Mouse (Mus musculus) forebrain, embryonic 15.5 days (tissue): ENCODE results near the gene Ccnd2. TPM values are rescaled to one million over a fixed set of nuclear protein-coding genes. Genes with fewer than 3 reads are reported as not detected.

ENCODE experiments used
- ATAC-seq: fragments of 200-750 bp; cut with Nextera tagmentation; replicated peaks from 2 replicates; pipeline ENCODE4 v1.8.0; 2017; ENCODE audit warnings: mild to moderate bottlenecking, moderate TSS enrichment, moderate library complexity
- H3K27ac ChIP-seq: fragments of 300-500 bp; sonication (generic); replicated peaks from 2 replicates; pipeline ENCODE4 v1.5.1; 2015; ENCODE audit warnings: mild to moderate bottlenecking, inconsistent platforms
- H3K27me3 ChIP-seq: fragments of 300-500 bp; sonication (generic); 2 replicates; pipeline ENCODE4 v1.6.1; 2015; ENCODE audit warnings: inconsistent platforms
- H3K36me3 ChIP-seq: fragments of 300-500 bp; sonication (generic); 2 replicates; pipeline ENCODE4 v1.6.1; 2015; ENCODE audit warnings: mild to moderate bottlenecking, inconsistent platforms
- H3K4me1 ChIP-seq: fragments of 300-500 bp; sonication (generic); 2 replicates; pipeline ENCODE4 v1.6.1; 2015; ENCODE audit warnings: inconsistent platforms
- H3K4me2 ChIP-seq: fragments of 300-500 bp; sonication (generic); replicated peaks from 2 replicates; pipeline ENCODE4 v1.6.1; 2015; ENCODE audit warnings: mild to moderate bottlenecking, inconsistent platforms
- H3K4me3 ChIP-seq: fragments of 300-500 bp; sonication (generic); 2 replicates; pipeline ENCODE4 v1.5.1; 2015; ENCODE audit warnings: mild to moderate bottlenecking, inconsistent platforms
- H3K9ac ChIP-seq: fragments of 300-500 bp; sonication (generic); replicated peaks from 2 replicates; pipeline ENCODE4 v1.6.1; 2015; ENCODE audit warnings: mild to moderate bottlenecking, inconsistent platforms
- H3K9me3 ChIP-seq: fragments of 300-500 bp; sonication (generic); 2 replicates; pipeline ENCODE4 v1.6.1; 2016; ENCODE audit warnings: inconsistent platforms
- WGBS: fragments of 180-500 bp; shearing (Covaris S2); methylation state at CpG from one replicate; pipeline ENCODE4 v1.1.7; 2015; ENCODE audit warnings: mixed read lengths; 5-methylcytosine and 5-hydroxymethylcytosine counted together
- polyA plus RNA-seq: library from polyadenylated mRNA; unstranded; fragments of >200 nt; fragmentation: Nextera tagmentation; extraction: Ambion mirVana; gene quantifications from 2 replicates; pipeline ENCODE4 v1.2.1, GENCODE M21; 2015

Ccnd2 gene
- polyA plus RNA-seq, 1 experiment from 2014 or later: 1,282 TPM

GRCm38 (mm10) chr6:127122996-127123395 lies 29.0 kb downstream of the Ccnd2 start:
- no peaks in the 10 kb centered on the region for H3K27me3 ChIP-seq
- H3K9ac ChIP-seq: no peak overlapping the region
- H3K36me3 ChIP-seq: peaks cover 12% of the 10 kb centered on the region
- H3K4me3 ChIP-seq: no peak overlapping the region
- H3K4me1 ChIP-seq: no peaks in the 10 kb centered on the region
- H3K9me3 ChIP-seq: no peaks in the 10 kb centered on the region
- ATAC-seq: no peak
- H3K4me2 ChIP-seq: no peak overlapping the region
- WGBS: 92% methylated on average over 5 of the region's 5 CpGs
- H3K27ac ChIP-seq: no peak overlapping the region

DNA sequence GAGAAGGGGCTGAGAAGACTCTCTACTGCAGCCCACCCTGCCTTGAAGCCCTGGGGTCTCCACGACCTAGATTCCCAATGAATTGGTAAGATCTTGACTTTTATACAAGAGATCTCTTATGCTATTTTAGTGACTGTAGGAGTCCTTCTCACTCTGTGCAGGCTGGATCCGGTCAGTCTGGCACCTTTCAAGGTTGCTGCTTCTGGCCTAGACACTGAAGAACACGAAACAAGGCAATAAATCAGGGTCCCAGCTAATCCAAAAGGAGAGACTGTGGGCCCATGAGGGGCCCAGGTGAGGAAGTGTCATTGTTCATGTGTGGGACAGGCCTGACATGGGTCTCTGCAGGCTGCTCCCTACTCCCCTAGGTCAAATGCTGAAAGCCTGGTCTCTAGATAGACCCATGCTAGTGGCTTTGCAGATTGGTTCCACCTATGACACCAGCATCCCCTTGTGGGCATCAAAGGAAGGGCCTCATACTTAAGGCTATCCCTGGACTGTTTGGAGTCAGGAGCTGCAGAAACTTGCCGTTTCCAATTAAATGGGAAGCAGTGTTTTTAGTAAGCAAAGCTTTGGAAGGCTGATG lies 29.7 kb downstream of the Ccnd2 start:
- H3K9ac ChIP-seq: no peak overlapping the region
- H3K4me1 ChIP-seq: no peaks in the 10 kb centered on the region
- no peaks in the 10 kb centered on the region for H3K9me3 ChIP-seq
- no peak overlapping the region for H3K27ac ChIP-seq
- 79% methylated on average over 4 of the region's 4 CpGs for WGBS
- no peaks in the 10 kb centered on the region for H3K27me3 ChIP-seq
- no peak overlapping the region for H3K4me2 ChIP-seq
- H3K36me3 ChIP-seq: peaks cover 7% of the 10 kb centered on the region; the same call in 1 of the 2 replicates
- no peak overlapping the region for H3K4me3 ChIP-seq
- no peak for ATAC-seq

DNA sequence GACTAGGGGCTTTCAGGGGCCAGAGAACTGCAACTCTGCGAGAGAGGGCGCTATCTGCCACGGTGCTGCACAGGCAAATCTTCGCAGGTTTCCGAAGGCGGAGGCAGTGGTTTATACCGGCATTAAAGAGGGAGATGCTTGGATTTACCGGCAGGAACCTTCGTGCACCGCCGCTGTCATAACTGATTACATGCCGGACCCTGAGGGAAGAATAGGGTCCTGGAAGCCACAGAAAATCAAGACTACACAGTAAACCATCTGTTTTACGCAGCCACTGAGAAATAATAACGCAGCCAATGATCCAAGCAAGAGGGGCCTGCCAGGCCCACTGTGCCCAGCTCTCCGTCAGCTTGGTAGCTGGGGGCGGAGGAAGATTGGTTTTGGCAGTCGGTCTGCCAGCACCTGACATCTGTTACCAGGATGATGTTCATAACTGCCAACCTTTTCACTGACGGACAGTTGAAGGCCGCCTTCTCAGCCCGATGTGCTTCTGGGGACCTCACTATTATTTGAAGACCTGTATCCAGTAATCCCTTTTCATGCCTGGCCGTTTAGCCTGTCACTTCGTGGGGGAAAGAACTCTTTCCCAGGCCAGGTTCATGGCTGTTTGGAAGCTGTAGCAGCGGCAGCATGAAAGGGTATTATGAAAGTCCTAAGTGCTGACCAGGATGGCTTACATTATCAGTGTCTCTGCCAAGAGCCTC lies 37.1 kb downstream of the Ccnd2 start:
- WGBS: 57% methylated on average over 23 of the region's 23 CpGs
- 0 out of 2 replicates have a peak, but pooled peaks have one; percentile 35 for ATAC-seq
- Histone ChIP-seq H3K27me3 (no peaks in the 10 kb centered on the region), H3K4me2 (no peak overlapping the region), H3K4me1 (peaks cover 8% of the 10 kb centered on the region), H3K9ac (no peak overlapping the region), H3K27ac (peak overlapping the region; percentile 35), H3K36me3 (no peaks in the 10 kb centered on the region), H3K9me3 (no peaks in the 10 kb centered on the region), H3K4me3 (no peak overlapping the region)

GRCm38 (mm10) chr6:127109402-127109930 lies 42.5 kb downstream of the Ccnd2 start, which contains the start of gene Tigar:
Tigar (minus strand) TSS chr6:127109557.
- Histone ChIP-seq H3K27ac (peak within 1 kb of the TSS; percentile 38), H3K4me3 (peak within 1 kb of the TSS; percentile 61), H3K9ac (peak within 1 kb of the TSS; percentile 48), H3K4me2 (peak within 1 kb of the TSS; percentile 85), H3K27me3 (no peaks in the 10 kb centered on the region), H3K36me3 (no peaks in the 10 kb centered on the region), H3K9me3 (no peaks in the 10 kb centered on the region), H3K4me1 (peaks cover 20% of the 10 kb centered on the region)
- under 1% methylated on average over 37 of the region's 37 CpGs for whole genome bisulfite sequencing
- ATAC-seq: peak; percentile 99

DNA sequence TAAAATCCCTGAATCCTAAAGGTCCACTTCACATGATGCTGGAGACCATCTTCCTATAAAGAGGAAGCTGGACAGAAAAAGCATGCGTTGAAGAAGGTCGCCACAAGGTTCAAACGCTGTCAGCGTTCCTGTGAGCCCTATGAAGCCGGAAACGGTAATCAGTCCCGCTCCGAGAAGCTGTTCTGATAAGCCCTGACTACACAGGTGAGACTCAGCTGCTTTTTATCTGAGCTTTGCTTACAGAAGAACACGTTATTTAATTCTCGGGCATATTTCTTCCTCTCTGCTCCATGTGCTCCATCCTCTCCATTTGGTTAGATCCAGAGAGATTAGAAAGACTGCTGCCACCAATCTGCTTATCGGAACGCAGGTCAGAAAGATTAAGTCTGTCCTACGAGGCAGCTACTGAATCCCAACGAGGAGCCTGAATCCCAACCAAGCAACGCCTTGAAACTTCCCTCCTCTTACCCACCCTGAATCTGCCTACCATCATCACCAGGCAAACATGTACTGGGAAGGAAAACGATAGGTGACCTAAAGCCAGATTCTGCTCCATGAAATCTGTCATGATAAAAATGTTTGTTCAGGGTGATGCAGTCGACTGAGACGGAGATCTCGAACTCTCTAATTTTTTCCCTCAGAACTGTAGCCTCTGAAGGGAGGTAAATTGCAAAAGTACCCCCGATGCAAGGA lies 43.5 kb downstream of the Ccnd2 start:
- Histone ChIP-seq H3K9me3 (no peaks in the 10 kb centered on the region), H3K36me3 (no peaks in the 10 kb centered on the region), H3K9ac (peak overlapping the region; percentile 48), H3K4me3 (peak overlapping the region; percentile 61), H3K4me2 (peak overlapping the region; percentile 85), H3K4me1 (peaks cover 19% of the 10 kb centered on the region), H3K27ac (no peak overlapping the region), H3K27me3 (no peaks in the 10 kb centered on the region)
- WGBS: 43% methylated on average over 20 of the region's 20 CpGs
- ATAC-seq: no peak

DNA sequence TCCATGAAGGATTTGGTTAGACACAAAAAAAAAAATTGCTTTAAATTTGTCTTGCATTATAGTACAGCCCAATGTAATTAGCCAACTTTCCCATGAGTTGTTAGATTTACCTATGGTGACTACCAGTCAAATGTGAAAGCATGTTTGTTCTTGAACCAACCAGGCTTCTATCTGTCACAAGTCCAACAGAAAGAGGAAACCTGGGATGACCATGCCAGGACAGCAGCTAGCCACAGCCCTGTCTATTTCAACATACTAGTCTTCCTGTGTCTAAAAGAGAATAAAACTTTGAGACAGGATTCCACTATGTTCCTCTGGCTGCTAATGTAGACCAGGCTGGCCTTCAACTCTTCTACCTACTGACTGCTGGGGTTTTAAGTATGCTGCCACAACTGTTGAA lies 44.6 kb downstream of the Ccnd2 start:
- Histone ChIP-seq H3K4me3 (no peak overlapping the region), H3K36me3 (peaks cover 4% of the 10 kb centered on the region; the same call in 1 of the 2 replicates), H3K4me2 (no peak overlapping the region), H3K27ac (no peak overlapping the region), H3K27me3 (no peaks in the 10 kb centered on the region), H3K9me3 (no peaks in the 10 kb centered on the region), H3K9ac (no peak overlapping the region), H3K4me1 (peaks cover 19% of the 10 kb centered on the region)
- ATAC-seq: no peak

GRCm38 (mm10) chr6:127106726-127107125 lies 45.3 kb downstream of the Ccnd2 start:
- WGBS: 53% methylated on average over 5 of the region's 5 CpGs
- H3K9me3 ChIP-seq: no peaks in the 10 kb centered on the region
- H3K9ac ChIP-seq: no peak overlapping the region
- H3K27ac ChIP-seq: no peak overlapping the region
- no peaks in the 10 kb centered on the region for H3K27me3 ChIP-seq
- H3K4me2 ChIP-seq: no peak overlapping the region
- no peak for ATAC-seq
- H3K4me1 ChIP-seq: peaks cover 19% of the 10 kb centered on the region
- no peak overlapping the region for H3K4me3 ChIP-seq
- peaks cover 6% of the 10 kb centered on the region; the same call in 1 of the 2 replicates for H3K36me3 ChIP-seq

GRCm38 (mm10) chr6:127106189-127106588 lies 45.8 kb downstream of the Ccnd2 start:
- H3K9me3 ChIP-seq: no peaks in the 10 kb centered on the region
- H3K27me3 ChIP-seq: no peaks in the 10 kb centered on the region
- H3K4me3 ChIP-seq: no peak overlapping the region
- no peak overlapping the region for H3K27ac ChIP-seq
- H3K4me1 ChIP-seq: peaks cover 19% of the 10 kb centered on the region
- H3K36me3 ChIP-seq: peaks cover 10% of the 10 kb centered on the region
- 90% methylated on average over 5 of the region's 5 CpGs for WGBS
- ATAC-seq: no peak
- no peak overlapping the region for H3K9ac ChIP-seq
- H3K4me2 ChIP-seq: no peak overlapping the region

DNA sequence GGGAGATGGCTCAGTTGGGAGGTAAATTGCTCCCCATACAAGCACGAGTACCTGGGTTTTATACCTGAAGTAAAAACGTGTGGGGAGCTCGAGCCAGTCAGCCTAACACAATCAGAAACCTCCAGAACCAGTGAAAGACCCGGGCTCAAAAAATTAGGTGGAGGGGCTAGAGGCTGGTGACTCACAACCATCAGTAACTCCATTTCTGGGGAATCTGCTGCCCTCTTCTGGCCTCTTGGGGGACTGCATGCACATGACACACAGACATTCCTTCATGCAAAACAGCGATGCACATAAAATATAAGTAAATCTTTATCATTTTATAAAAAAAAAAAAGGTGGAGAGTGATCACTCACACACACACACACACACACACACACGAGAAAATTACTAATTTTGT lies 46.9 kb downstream of the Ccnd2 start:
- Histone ChIP-seq H3K4me3 (no peak overlapping the region), H3K36me3 (peaks cover 17% of the 10 kb centered on the region), H3K4me2 (no peak overlapping the region), H3K27ac (no peak overlapping the region), H3K9me3 (no peaks in the 10 kb centered on the region), H3K4me1 (peaks cover 19% of the 10 kb centered on the region), H3K9ac (no peak overlapping the region), H3K27me3 (no peaks in the 10 kb centered on the region)
- no peak for ATAC-seq
- 70% methylated on average over 6 of the region's 6 CpGs for WGBS

- no peak for ATAC-seq
- Histone ChIP-seq H3K36me3 (peaks cover 17% of the 10 kb centered on the region), H3K27me3 (no peaks in the 10 kb centered on the region), H3K9ac (no peak overlapping the region), H3K27ac (no peak overlapping the region), H3K4me3 (no peak overlapping the region), H3K9me3 (no peaks in the 10 kb centered on the region), H3K4me2 (no peak overlapping the region), H3K4me1 (peaks cover 13% of the 10 kb centered on the region)
- WGBS: 89% methylated on average over 7 of the region's 7 CpGs
Observed at GRCm38 (mm10) chr6:127104396-127105029, 47.5 kb downstream of the Ccnd2 start.

GRCm38 (mm10) chr6:127103506-127104275 lies 48.3 kb downstream of the Ccnd2 start:
- peaks cover 17% of the 10 kb centered on the region for H3K36me3 ChIP-seq
- H3K9me3 ChIP-seq: no peaks in the 10 kb centered on the region
- no peak overlapping the region for H3K4me2 ChIP-seq
- H3K27me3 ChIP-seq: no peaks in the 10 kb centered on the region
- H3K4me1 ChIP-seq: peaks cover 10% of the 10 kb centered on the region
- WGBS: 94% methylated on average over 6 of the region's 6 CpGs
- no peak for ATAC-seq
- no peak overlapping the region for H3K9ac ChIP-seq
- no peak overlapping the region for H3K4me3 ChIP-seq
- no peak overlapping the region for H3K27ac ChIP-seq
